Mouse (Mus musculus) monocyte, adult 2 months (primary cell): Measurements from ENCODE around the gene Mmrn2.

ENCODE experiments used
- DNase-seq, 2 experiments: peaks; one replicate each; pipeline ENCODE4 v3.0.0; 2022; ENCODE audit warnings: low spot score in 2 of 2, low read depth in 1 of 2

Mmrn2 gene

GRCm38 (mm10) chr14:34375415-34375904 lies at the start of gene Mmrn2:
TSS of gene Mmrn2 (plus strand) at chr14:34375465.
- no peak for DNase-seq

DNA sequence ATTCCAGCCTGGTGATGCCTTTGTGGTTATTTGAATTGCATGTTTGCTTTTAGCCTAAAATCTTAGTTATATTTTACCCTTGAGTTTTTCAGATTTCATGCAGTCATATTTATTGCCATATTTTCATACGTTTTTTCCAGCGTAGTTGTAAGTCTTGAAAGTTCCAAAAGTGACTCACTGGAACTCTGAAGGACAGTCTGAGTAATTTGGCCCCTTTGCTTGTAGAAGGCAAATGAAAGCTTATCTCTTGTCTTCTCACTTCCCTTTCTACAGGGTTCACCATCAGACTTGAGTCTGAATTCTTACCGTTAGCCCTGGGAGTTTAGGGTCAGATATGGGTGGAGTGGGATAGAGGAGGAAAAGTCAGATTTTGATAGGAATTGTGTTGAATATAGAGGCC lies 48.7 kb upstream of the Mmrn2 start:
- DNase-seq = no peak

DNA sequence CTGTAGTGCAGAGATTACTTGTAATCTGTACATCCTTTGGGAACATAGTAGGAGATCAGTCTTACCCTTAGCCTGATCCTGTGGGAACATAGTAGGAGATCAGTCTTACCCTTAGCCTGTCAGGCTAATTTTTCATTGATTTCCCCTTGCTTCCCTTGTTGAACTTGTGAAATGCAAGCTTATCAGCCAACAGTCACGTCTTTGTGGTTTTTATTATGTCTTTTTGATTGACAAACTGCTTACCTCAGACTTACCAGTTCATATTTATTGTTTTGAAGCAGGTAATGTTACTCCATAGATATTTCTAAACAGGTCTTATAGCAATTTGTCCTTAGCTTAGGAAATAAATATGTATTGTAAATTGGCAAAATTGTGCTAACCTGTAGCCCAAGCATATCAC lies 47.6 kb upstream of the Mmrn2 start:
- DNase-seq = no peak

GRCm38 (mm10) chr14:34330657-34331158 lies 44.6 kb upstream of the Mmrn2 start:
- no peak for DNase-seq

GRCm38 (mm10) chr14:34331886-34332285 lies 43.4 kb upstream of the Mmrn2 start:
- DNase-seq = no peak

DNA sequence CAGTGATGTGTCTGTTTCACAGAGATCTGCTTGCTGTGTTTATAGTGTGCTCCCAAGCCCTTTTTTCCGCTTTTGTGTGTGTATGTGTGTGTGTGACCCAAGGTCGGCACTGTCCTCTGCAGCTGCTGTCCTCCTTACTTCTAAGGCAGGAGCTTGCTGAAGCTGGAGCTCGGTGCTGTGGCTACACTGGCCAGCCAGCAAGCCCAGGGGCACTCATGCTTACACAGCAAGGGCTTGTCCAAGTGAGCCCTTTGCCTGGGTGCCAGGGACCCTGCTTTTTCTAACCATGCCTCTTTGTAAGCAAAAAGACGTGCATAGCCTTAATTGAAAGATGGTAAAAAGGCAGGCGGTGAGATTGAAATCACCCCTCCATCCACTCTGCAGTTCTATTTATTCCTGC lies 42.8 kb upstream of the Mmrn2 start:
- no peak for DNase-seq

DNA sequence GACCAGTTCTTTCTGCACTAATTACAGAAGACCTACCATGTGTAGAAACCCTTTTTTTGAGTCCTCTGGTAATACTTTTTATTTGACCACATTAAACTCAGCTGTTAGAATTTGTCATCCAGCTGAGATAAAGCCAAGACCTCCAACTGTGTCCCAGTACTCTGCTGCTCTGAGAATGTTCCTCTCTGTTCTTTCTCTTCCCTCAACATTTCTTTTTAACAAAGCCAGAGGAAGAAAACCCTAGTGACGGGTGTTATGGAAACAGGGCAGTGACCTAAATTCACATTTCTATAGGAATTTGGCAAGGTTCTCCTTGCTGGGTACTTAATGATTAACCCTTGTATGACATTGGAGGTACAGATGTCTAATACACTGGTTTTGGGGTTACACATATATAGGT lies 35.8 kb upstream of the Mmrn2 start:
- no peak for DNase-seq

DNA sequence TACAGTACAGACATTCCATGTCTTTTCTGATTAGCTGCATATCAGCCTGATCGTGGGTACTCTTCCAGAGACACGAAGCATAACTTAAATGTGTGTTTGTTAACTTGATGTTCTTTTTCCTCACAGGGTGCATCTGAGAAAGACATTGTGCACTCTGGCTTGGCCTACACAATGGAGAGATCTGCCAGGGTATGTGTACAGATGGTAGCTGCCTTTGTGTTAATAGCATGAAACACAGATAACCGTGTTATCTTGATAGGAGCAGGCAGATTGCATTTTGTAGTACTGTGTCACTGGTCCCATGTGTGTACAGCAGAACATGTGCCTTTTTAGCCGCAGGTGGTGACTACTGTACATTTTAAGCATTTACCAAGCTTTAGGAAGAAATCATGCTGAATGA lies 33.3 kb upstream of the Mmrn2 start:
- DNase-seq = no peak

GRCm38 (mm10) chr14:34343078-34343477 lies 32.2 kb upstream of the Mmrn2 start:
- DNase-seq = no peak

- DNase-seq = no peak
Measured at GRCm38 (mm10) chr14:34344361-34344760, 30.9 kb upstream of the Mmrn2 start.

GRCm38 (mm10) chr14:34345771-34346566 lies 29.3 kb upstream of the Mmrn2 start:
- no peak for DNase-seq

- DNase-seq = no peak
Measured at GRCm38 (mm10) chr14:34347084-34347483, 28.2 kb upstream of the Mmrn2 start.

- DNase-seq = no peak
Measured at GRCm38 (mm10) chr14:34348301-34348700, 27.0 kb upstream of the Mmrn2 start.

- no peak for DNase-seq
Measured at GRCm38 (mm10) chr14:34349007-34349406, 26.3 kb upstream of the Mmrn2 start.

DNA sequence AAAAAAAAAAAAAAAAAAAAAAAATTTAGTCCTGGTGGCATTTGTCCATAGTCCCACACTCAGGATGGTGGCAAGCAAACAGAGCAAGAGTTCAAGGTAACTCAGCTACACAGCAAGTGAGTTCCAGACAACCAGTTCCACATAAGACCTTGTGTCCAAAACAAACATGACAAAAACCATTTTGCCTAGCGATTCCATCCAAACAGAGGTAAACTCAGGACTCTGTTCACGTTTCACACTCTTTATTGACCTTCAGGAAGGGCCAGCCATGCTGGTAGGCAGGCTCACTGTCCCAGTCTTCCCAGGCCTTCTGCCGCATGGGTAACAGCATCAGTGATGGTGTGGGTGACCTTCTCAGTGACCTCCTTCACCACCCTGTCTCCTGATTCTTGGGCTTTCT lies 23.6 kb upstream of the Mmrn2 start:
- DNase-seq = no peak

GRCm38 (mm10) chr14:34352523-34352922 lies 22.7 kb upstream of the Mmrn2 start:
- DNase-seq = no peak

GRCm38 (mm10) chr14:34353326-34353725 lies 21.9 kb upstream of the Mmrn2 start:
- DNase-seq = no peak

DNA sequence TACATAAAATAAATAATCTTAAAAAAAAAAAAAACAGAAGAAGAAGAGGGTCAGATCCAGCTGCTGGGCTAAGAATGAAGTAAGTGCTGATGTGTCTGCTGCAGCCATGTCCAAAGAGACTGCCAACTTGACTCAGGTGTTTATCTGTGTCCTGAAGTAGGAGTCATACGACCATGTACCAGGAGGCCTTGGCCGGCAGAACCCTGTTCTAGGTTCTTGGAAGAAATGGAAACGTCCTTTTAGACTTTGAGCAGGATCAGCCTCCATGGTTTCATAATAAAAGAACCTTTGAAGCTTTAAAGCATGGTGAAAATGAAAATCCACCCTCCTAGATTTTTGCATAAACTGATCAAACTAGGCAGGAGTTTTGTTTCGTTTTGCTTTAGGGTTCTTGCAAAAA lies 20.8 kb upstream of the Mmrn2 start:
- no peak for DNase-seq

GRCm38 (mm10) chr14:34355301-34355700 lies 20.0 kb upstream of the Mmrn2 start, which contains the start of gene Fam25c:
TSS of gene Fam25c (minus strand) at chr14:34355433.
- no peak for DNase-seq

DNA sequence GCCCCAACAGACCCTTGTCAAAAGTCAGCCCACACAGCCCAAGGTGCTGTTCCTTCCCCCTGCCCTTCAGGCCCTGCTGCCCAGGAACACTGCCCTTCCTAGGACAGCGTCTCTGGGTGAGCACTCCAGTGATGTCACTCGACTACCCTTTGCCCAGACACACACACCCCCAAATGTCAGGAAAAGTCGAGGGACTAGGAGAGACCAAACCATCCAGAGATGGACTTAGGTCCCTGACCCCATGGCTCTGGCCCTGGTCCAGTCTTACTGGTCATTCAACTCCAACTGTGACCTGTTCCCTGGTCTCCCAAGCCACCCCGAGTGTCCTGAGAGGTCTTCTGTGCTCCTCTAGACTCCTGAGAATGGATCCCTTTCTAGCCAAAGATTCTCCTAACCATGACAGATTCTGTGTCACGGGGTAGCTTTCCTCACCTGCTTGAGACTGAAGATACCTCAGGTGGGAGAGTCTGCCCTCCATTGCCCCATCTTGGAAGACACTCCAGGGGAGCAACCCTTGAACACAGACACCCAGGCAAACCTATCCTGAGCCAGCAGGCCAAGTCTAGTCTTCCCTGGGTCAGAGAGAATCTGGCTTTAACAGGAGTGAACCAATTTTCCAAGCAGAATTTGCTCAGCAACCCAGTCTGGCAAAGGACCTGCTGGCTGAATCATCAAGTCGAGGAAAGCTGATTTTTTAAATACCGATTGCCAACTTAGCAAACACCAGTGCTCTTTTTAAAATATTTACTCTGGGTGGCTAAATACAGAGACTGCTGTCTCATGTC lies 17.4 kb upstream of the Mmrn2 start:
- DNase-seq = no peak

GRCm38 (mm10) chr14:34359676-34360244 lies 15.5 kb upstream of the Mmrn2 start:
- DNase-seq = no peak

DNA sequence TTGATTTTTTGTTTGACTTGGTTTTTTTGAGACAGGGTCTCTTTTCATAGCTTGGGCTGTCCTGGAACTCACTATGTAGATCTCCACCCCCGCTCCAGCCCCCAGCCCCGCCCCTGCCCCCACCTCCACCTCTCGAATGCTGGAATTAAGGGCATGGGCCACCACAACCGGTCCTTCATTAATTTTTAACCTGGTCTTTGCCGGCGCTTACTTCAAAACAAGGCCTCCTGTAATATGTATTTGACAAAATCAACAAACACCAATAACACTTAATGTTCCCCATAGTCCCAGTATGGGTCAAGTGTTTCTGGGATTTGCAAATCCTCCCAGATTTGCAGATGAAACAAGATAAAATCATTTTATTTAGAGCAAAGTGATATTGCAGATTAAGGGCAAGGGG lies 15.0 kb upstream of the Mmrn2 start:
- no peak for DNase-seq
